Mouse (Mus musculus): ENCODE results near the gene Aanat. TPM values are rescaled to one million over a fixed set of nuclear protein-coding genes. Genes with fewer than 3 reads are reported as not detected.

Aanat gene
- polyA plus RNA-seq, 1 experiment from 2014 or later = not detected

DNA sequence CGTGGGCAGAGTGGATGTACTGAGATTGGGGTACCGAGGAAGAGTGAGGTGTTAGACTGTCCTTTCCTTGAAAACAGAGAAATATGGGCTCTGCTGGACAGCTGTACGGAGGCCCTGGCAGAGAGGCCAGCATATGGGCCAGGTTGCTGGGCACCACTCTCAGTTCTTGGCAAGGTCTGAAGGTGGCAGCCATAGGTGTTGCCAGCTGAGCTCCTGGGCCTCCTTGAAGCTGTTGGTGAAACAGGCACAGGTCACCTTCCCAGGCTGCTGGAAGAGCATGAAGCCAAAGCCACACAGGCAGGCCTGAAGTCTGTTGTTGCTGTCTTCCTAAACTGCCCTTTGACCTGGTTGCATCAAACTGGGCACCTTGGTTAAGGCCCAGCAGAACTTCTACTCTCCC lies 55.5 kb downstream of the Aanat start:
- H3K4me1 ChIP-seq = peaks cover 30% of the 10 kb centered on the region
- no peaks in the 10 kb centered on the region for H3K27me3 ChIP-seq
- no peaks in the 10 kb centered on the region for H3K36me3 ChIP-seq
- no peak for ATAC-seq (ENCODE audit: borderline replicate concordance, extremely low read depth, low FRiP score, low TSS enrichment)
- H3K4me2 ChIP-seq = no peak overlapping the region
- no peak overlapping the region for H3K9ac ChIP-seq
- no peaks in the 10 kb centered on the region for H3K9me3 ChIP-seq
- WGBS = 56% methylated on average over 3 of the region's 3 CpGs
- no peak overlapping the region for H3K27ac ChIP-seq
- H3K4me3 ChIP-seq = no peak overlapping the region

DNA sequence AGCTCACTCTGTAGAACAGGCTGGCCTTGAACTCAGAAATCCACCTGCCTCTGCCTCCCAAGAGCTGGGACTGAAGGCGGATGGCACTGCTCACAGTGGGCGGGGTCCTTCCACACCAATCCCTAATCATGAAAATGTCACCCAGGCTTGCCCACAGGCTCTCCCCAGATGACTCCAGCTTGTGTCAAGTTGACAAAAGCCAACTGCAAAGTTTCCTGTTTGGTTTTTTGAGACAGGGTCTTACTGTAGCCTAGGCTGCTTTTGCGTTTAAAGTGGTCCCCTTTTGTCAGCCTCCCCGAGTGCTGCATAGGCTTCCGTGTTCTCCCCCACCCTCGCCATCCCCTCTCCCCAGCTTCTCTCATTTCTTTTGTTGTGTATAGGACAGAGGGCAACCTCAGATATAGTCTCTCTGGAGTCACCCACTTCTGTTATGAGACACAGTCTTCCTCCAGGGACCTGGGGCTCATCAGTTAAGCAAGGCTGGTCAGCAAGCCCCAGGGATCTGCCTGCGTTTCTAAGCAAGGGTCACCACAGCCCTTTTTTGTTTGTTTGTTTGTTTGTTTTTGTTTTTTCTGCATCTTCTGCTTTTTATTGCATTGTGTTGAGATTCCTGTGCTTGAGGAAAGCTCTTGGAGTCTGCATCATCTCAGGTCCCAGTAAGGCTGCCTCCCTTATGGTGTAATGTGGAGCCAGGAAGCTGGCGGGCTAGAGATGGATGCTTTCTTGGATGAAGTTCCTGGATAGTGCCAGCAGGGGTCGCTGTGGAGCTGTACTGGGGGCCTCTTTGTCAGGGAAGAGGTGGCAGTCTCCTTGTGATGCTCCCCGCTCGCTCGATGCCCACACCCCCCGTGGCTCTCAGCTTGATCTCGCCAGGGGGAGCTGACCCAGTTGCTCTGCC lies 56.7 kb downstream of the Aanat start:
- Histone ChIP-seq H3K9ac (no peak overlapping the region), H3K27ac (no peak overlapping the region), H3K4me1 (peaks cover 41% of the 10 kb centered on the region), H3K9me3 (no peaks in the 10 kb centered on the region), H3K4me3 (no peak overlapping the region), H3K4me2 (peak overlapping the region; percentile 46), H3K36me3 (no peaks in the 10 kb centered on the region), H3K27me3 (no peaks in the 10 kb centered on the region)
- WGBS = 36% methylated on average over 14 of the region's 14 CpGs
- ATAC-seq (ENCODE audit: borderline replicate concordance, extremely low read depth, low FRiP score, low TSS enrichment) = peak; percentile 41; the same call in 1 of the 2 replicates

DNA sequence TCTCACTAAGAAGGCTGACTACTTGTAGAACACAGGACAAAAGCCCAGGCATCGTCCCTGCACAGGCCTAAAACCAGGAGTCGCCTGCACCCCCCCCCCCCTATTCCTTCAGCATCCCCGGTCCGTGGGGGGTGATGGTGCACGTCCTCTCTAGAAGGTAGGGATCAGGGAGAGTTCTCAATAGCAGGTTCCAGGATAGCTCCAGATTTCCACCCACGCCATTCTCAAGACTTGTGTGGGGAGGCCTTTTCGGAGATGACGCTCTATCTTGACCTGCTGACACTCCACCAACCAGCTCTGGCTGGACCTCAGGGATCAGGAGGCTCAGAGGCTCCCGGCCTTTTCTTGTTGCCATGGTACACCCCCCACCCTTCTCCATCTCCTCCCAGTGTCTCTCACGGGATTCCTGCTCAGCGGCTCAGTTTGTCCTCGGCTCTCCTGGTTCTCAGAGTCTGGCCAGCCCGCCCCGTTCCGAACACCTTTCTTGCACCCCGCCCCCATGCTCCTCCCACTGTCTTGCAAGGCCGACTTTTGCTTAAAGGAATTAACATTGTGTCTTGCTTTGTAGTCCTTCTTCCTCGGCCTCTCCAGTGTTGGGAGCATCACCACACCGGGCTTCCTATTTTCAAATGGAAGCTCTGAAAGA lies 57.5 kb downstream of the Aanat start:
- H3K27me3 ChIP-seq = no peaks in the 10 kb centered on the region
- H3K4me2 ChIP-seq = peak overlapping the region; percentile 46
- peak overlapping the region; percentile 42; the same call in 1 of the 2 replicates for H3K27ac ChIP-seq
- peaks cover 49% of the 10 kb centered on the region for H3K4me1 ChIP-seq
- no peak for ATAC-seq (ENCODE audit: borderline replicate concordance, extremely low read depth, low FRiP score, low TSS enrichment)
- WGBS = 14% methylated on average over 19 of the region's 19 CpGs
- peak overlapping the region; percentile 23; the same call in 1 of the 2 replicates for H3K9ac ChIP-seq
- no peak overlapping the region for H3K4me3 ChIP-seq
- H3K9me3 ChIP-seq = no peaks in the 10 kb centered on the region
- H3K36me3 ChIP-seq = no peaks in the 10 kb centered on the region

GRCm38 (mm10) chr11:116644225-116645112 lies 58.2 kb downstream of the Aanat start:
- H3K36me3 ChIP-seq = no peaks in the 10 kb centered on the region
- peaks cover 53% of the 10 kb centered on the region for H3K4me1 ChIP-seq
- H3K4me3 ChIP-seq = no peak overlapping the region
- H3K4me2 ChIP-seq = no peak overlapping the region; the same call in 1 of the 2 replicates
- ATAC-seq (ENCODE audit: borderline replicate concordance, extremely low read depth, low FRiP score, low TSS enrichment) = no peak
- peak overlapping the region; percentile 23; the same call in 1 of the 2 replicates for H3K9ac ChIP-seq
- WGBS = 40% methylated on average over 21 of the region's 21 CpGs
- no peaks in the 10 kb centered on the region for H3K27me3 ChIP-seq
- no peaks in the 10 kb centered on the region for H3K9me3 ChIP-seq
- peak overlapping the region; percentile 42; the same call in 1 of the 2 replicates for H3K27ac ChIP-seq

DNA sequence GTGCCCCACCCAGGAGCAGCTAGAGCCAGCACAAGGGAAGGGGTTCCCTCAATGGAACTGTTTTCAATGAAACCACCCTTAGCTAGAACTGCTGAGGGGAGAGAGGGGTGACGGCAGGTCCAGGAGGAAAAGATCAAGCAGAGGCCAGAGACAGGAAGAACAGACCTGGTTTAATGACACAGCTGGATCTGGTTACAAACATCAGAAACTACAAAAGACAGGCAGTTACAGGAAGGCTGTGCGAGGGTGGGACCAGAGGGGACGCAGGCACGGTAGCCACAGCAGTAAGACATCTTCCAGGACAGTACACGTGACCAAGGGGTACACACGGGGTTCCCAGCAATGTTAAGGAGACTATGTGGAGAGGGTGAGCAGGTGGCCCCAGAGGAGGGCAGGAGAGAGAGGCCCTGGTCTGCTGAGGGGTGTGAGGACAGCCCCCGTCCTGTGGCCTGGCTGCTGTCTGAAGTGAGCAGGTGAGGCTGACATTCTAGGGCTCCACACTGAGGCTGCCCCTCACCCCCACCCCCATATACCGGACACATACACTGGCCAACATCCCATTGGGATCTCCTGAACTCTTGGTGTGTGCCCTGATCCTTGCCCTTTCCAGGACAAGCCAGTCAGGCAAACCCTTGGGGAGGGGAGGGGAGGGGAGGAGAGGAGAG lies 59.3 kb downstream of the Aanat start:
- Histone ChIP-seq H3K36me3 (no peaks in the 10 kb centered on the region), H3K9ac (no peak overlapping the region), H3K4me3 (no peak overlapping the region), H3K4me1 (peaks cover 53% of the 10 kb centered on the region), H3K27me3 (no peaks in the 10 kb centered on the region), H3K9me3 (no peaks in the 10 kb centered on the region), H3K4me2 (no peak overlapping the region), H3K27ac (no peak overlapping the region)
- 58% methylated on average over 8 of the region's 8 CpGs for WGBS
- ATAC-seq (ENCODE audit: borderline replicate concordance, extremely low read depth, low FRiP score, low TSS enrichment) = no peak

DNA sequence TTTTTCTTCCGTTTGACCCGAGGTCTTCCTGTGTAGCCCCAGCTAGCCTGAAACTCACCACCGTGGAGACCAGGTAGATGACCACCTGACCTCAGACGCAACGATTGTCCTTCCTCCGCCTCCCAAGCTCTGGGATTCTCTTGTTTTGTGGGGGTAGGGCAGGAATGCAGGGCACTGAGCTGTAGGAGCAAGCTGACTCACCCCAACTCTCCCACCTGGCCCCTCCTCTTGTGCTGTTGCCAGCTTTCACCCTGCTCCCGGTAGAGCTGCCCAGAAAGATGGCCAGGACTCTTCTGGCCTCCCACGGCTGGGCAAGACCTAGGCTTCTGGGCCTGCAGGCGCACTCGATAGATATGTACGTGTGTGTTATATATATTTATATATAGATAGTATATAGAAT lies 59.9 kb downstream of the Aanat start:
- H3K27ac ChIP-seq = no peak overlapping the region
- no peaks in the 10 kb centered on the region for H3K27me3 ChIP-seq
- H3K36me3 ChIP-seq = no peaks in the 10 kb centered on the region
- H3K9me3 ChIP-seq = no peaks in the 10 kb centered on the region
- peaks cover 53% of the 10 kb centered on the region for H3K4me1 ChIP-seq
- H3K9ac ChIP-seq = no peak overlapping the region
- no peak overlapping the region for H3K4me3 ChIP-seq
- no peak for ATAC-seq (ENCODE audit: borderline replicate concordance, extremely low read depth, low FRiP score, low TSS enrichment)
- H3K4me2 ChIP-seq = no peak overlapping the region
- 61% methylated on average over 11 of the region's 11 CpGs for WGBS

DNA sequence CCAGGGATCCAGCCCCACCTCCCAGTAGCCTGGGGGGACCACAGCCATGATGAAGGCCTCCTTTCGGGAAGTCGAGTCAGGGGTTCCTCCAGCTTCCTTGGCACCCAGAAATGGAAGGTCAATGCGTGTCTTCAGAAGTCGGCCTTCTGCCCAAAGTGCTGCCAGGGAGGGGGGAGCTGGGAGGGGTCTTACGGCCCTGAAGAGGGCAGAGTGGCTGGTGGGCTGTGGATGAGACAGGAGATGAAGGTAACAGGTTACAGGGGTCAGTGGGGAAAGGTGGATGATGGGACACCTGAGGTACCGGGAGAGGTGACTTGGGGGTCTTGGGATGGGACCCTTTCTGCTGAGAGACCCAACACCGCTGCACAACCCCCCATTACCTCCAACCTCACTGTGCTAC lies 60.5 kb downstream of the Aanat start:
- ATAC-seq (ENCODE audit: borderline replicate concordance, extremely low read depth, low FRiP score, low TSS enrichment) = no peak
- Histone ChIP-seq H3K36me3 (no peaks in the 10 kb centered on the region), H3K9ac (no peak overlapping the region), H3K4me2 (no peak overlapping the region), H3K4me1 (peaks cover 53% of the 10 kb centered on the region), H3K4me3 (no peak overlapping the region), H3K27ac (peak overlapping the region; percentile 88), H3K27me3 (peaks cover 2% of the 10 kb centered on the region; the same call in 1 of the 2 replicates), H3K9me3 (no peaks in the 10 kb centered on the region)
- 81% methylated on average over 7 of the region's 7 CpGs for WGBS

Other genes with a start within 250 kb of the Aanat start
- 11.1 and 11.4 TPM in 2 replicates for gene Rnf157, start 173.4 kb upstream of the Aanat start, polyA plus RNA-seq (2015; fragmentation: Nextera tagmentation; extraction: Ambion mirVana)
- 37.2 and 41.7 TPM in 2 replicates for gene Ubald2, start 152.3 kb upstream of the Aanat start, polyA plus RNA-seq (2015; fragmentation: Nextera tagmentation; extraction: Ambion mirVana)
- gene Qrich2, start 120.2 kb upstream of the Aanat start, polyA plus RNA-seq (2015; fragmentation: Nextera tagmentation; extraction: Ambion mirVana) = 0.08 TPM in 1 of 2 replicates, not detected in the other
- gene Prpsap1, start 92.2 kb upstream of the Aanat start, polyA plus RNA-seq (2015; fragmentation: Nextera tagmentation; extraction: Ambion mirVana) = 180 and 187 TPM in 2 replicates
- 6.2 and 6.9 TPM in 2 replicates for gene Sphk1, start 55.5 kb upstream of the Aanat start, polyA plus RNA-seq (2015; fragmentation: Nextera tagmentation; extraction: Ambion mirVana)
- gene Ube2o, start 5.0 kb upstream of the Aanat start, polyA plus RNA-seq (2015; fragmentation: Nextera tagmentation; extraction: Ambion mirVana) = 12.6 and 14.8 TPM in 2 replicates
- 12.5 and 13.5 TPM in 2 replicates for gene Rhbdf2, start 40.6 kb downstream of the Aanat start, polyA plus RNA-seq (2015; fragmentation: Nextera tagmentation; extraction: Ambion mirVana)
- 1.8 and 3.2 TPM in 2 replicates for gene Prcd, start 67.1 kb downstream of the Aanat start, polyA plus RNA-seq (2015; fragmentation: Nextera tagmentation; extraction: Ambion mirVana)
- gene Cygb, start 67.9 kb downstream of the Aanat start, polyA plus RNA-seq (2015; fragmentation: Nextera tagmentation; extraction: Ambion mirVana) = 11.2 and 11.9 TPM in 2 replicates
- gene St6galnac1, start 189.1 kb downstream of the Aanat start, polyA plus RNA-seq (2015; fragmentation: Nextera tagmentation; extraction: Ambion mirVana) = not detected in 2 replicates
- 18.8 and 19.0 TPM in 2 replicates for gene Mxra7, start 241.6 kb downstream of the Aanat start, polyA plus RNA-seq (2015; fragmentation: Nextera tagmentation; extraction: Ambion mirVana)

All from lung, embryonic 15.5 days (tissue).